ENCODE assay signal across 35 mouse cellular contexts in genomic region chr6:123095125-123095843, GRCm38 (mm10). TPM values are rescaled to one million over a fixed set of nuclear protein-coding genes. Genes with fewer than 3 reads are reported as not detected.
DNase-seq lines count a peak whose midpoint lies in the region; ATAC-seq and TF ChIP-seq lines count a peak whose summit lies in the region.
"Had no signal": no experiment of that assay in that cellular context is flagged by ENCODE, and none has a peak within 500 bp of the region (broad histone marks: within the 10 kb centered on the region; RNA-seq: fewer than 3 reads in every experiment).

No protein-coding gene starts in this region.

- no peak for TF ChIP-seq EP300 in lung, postnatal 0 days (IDR thresholded peaks at IDR 0.05)
- TF ChIP-seq EP300 in liver, postnatal 0 days (IDR thresholded peaks at IDR 0.05; ENCODE audit: low read depth) = no peak

- peak; percentile 9 for DNase-seq in lung, postnatal 0 days (ENCODE audit: low spot score)
- DNase-seq in lung, postnatal 4 days = no peak
- DNase-seq in liver, postnatal 0 days = no peak
- no peak for DNase-seq in urinary bladder, postnatal 14 days (ENCODE audit: low spot score)
- no peak for DNase-seq in gastrocnemius, postnatal 14 days
- DNase-seq: adrenal gland, postnatal 25 days; B cell, adult 2 months; cerebellum, adult 11 months; cerebellum, postnatal 10 days; heart, postnatal 14 days; kidney, adult 2 months; kidney, postnatal 36 days; right cerebral cortex, adult 18-20 months; thymus, adult 18-20 months; thymus, postnatal 25 days had no signal

- no peak overlapping the region for H3K9ac ChIP-seq in lung, postnatal 0 days (replicated peaks; ENCODE audit: low read depth)
- H3K9ac ChIP-seq in liver, postnatal 0 days (replicated peaks) = no peak overlapping the region
- H3K9ac ChIP-seq: embryonic facial prominence, embryonic 15.5 days; intestine, embryonic 15.5 days; limb, embryonic 12.5 days; liver, embryonic 14.5 days; midbrain, embryonic 13.5 days had no signal

- H3K27ac ChIP-seq in lung, postnatal 0 days (ENCODE audit: low read length) = no peak overlapping the region
- H3K27ac ChIP-seq in brown adipose tissue, adult 24 weeks (replicated peaks; ENCODE audit: low read depth, low read length) = peak overlapping the region; percentile 31; the same call in 1 of the 2 replicates
- H3K27ac ChIP-seq in liver, postnatal 0 days (ENCODE audit: low read depth) = peak overlapping the region; percentile 74
- H3K27ac ChIP-seq: embryonic facial prominence, embryonic 15.5 days; hindbrain, postnatal 0 days; intestine, embryonic 15.5 days; layer of hippocampus, adult 2 months; left cerebral cortex, adult 2 months; limb, embryonic 12.5 days; liver, embryonic 14.5 days; midbrain, embryonic 13.5 days; stomach, postnatal 0 days had no signal

- no peak overlapping the region for H3K4me2 ChIP-seq in lung, postnatal 0 days (replicated peaks; ENCODE audit: low read depth, low read length)
- no peak overlapping the region for H3K4me2 ChIP-seq in liver, postnatal 0 days (ENCODE audit: low read depth, low read length)
- H3K4me2 ChIP-seq: embryonic facial prominence, embryonic 15.5 days; intestine, embryonic 15.5 days; limb, embryonic 12.5 days; midbrain, embryonic 13.5 days had no signal

- no peak overlapping the region for H3K4me3 ChIP-seq in lung, postnatal 0 days (ENCODE audit: low read depth, low read length)
- no peak overlapping the region for H3K4me3 ChIP-seq in brown adipose tissue, adult 24 weeks (ENCODE audit: insufficient read depth, low read depth, low read length)
- H3K4me3 ChIP-seq in liver, postnatal 0 days (ENCODE audit: low read depth, low read length) = no peak overlapping the region
- H3K4me3 ChIP-seq: embryonic facial prominence, embryonic 15.5 days; intestine, embryonic 15.5 days; layer of hippocampus, adult 2 months; left cerebral cortex, adult 2 months; limb, embryonic 12.5 days; midbrain, embryonic 13.5 days had no signal

- TF ChIP-seq CTCF in lung, postnatal 0 days (IDR thresholded peaks at IDR 0.05) = no peak
- no peak for TF ChIP-seq CTCF in liver, postnatal 0 days (IDR thresholded peaks at IDR 0.05; ENCODE audit: low read depth)

- no peaks in the 10 kb centered on the region for H3K4me1 ChIP-seq in lung, postnatal 0 days (ENCODE audit: insufficient read depth, low read depth, low read length)
- no peaks in the 10 kb centered on the region for H3K4me1 ChIP-seq in brown adipose tissue, adult 24 weeks (ENCODE audit: control insufficient read depth, insufficient read depth, insufficient read length, low read length)
- no peaks in the 10 kb centered on the region for H3K4me1 ChIP-seq in liver, postnatal 0 days (ENCODE audit: insufficient read depth)
- H3K4me1 ChIP-seq: embryonic facial prominence, embryonic 15.5 days; intestine, embryonic 15.5 days; limb, embryonic 12.5 days; midbrain, embryonic 13.5 days had no signal

- no peaks in the 10 kb centered on the region for H3K27me3 ChIP-seq in lung, postnatal 0 days (replicated peaks; ENCODE audit: insufficient read depth, low read length)
- no peaks in the 10 kb centered on the region for H3K27me3 ChIP-seq in liver, postnatal 0 days (ENCODE audit: insufficient read depth, low read length)
- H3K27me3 ChIP-seq: embryonic facial prominence, embryonic 15.5 days; intestine, embryonic 15.5 days; limb, embryonic 12.5 days; midbrain, embryonic 13.5 days had no signal

- H3K9me3 ChIP-seq in lung, postnatal 0 days (ENCODE audit: low read length) = no peaks in the 10 kb centered on the region
- no peaks in the 10 kb centered on the region for H3K9me3 ChIP-seq in liver, postnatal 0 days (ENCODE audit: low read length)
- H3K9me3 ChIP-seq: embryonic facial prominence, embryonic 15.5 days; intestine, embryonic 15.5 days had no signal

- WGBS in lung, postnatal 0 days = 77% methylated on average over 4 of the region's 4 CpGs
- WGBS in liver, postnatal 0 days (ENCODE audit: insufficient replicate concordance) = 52% methylated on average over 4 of the region's 4 CpGs

- no peak for ATAC-seq in lung, postnatal 0 days
- peak; percentile 62 for ATAC-seq in liver, postnatal 0 days
- peak; percentile 66; the same call in 1 of the 2 replicates for ATAC-seq in neutrophil, adult 5-6 weeks (ENCODE audit: extremely low read depth, insufficient number of reproducible peaks, low FRiP score, poor library complexity, severe bottlenecking)
- ATAC-seq: forebrain, embryonic 14.5 days; hindbrain, postnatal 0 days; intestine, embryonic 15.5 days; midbrain, embryonic 13.5 days had no signal

- intact Hi-C loops in gastrocnemius, postnatal 14 days (cut with DNase I; ENCODE audit: low total_unique reads) = no loop called here

- H3K36me3 ChIP-seq in lung, postnatal 0 days (ENCODE audit: insufficient read depth, low read length) = no peaks in the 10 kb centered on the region
- no peaks in the 10 kb centered on the region for H3K36me3 ChIP-seq in liver, postnatal 0 days (replicated peaks; ENCODE audit: insufficient read depth, low read length)
- H3K36me3 ChIP-seq: embryonic facial prominence, embryonic 15.5 days; intestine, embryonic 15.5 days; limb, embryonic 12.5 days; midbrain, embryonic 13.5 days had no signal

RNA-seq across cellular contexts. Expression of gene Clec4a2, which starts 10.9 kb away (rescaled TPM):
- polyA plus RNA-seq in lung, postnatal 0 days (2015; fragmentation: Nextera tagmentation; extraction: Ambion mirVana) = 10.2 and 11.2 TPM in 2 replicates
- polyA plus RNA-seq in brown adipose tissue, adult 24 weeks (2012; ENCODE audit: insufficient read depth, insufficient read length, missing spikeins) = 4.4 and 13.6 TPM in 2 replicates
- polyA plus RNA-seq in liver, postnatal 0 days (2015; fragmentation: Nextera tagmentation; extraction: Ambion mirVana) = 20.4 and 20.6 TPM in 2 replicates
- 37.0 and 44.0 TPM in 2 replicates for total RNA-seq in neutrophil, adult 5-6 weeks (2017)
- 1 to 10 TPM in 1 of 2 experiments, under 1 TPM in 1; 0.93 to 1.9 TPM for total RNA-seq in gastrocnemius, postnatal 14 days (2021)

RNA-seq across cellular contexts. Expression of gene Clec4b1, which starts 45.5 kb away (rescaled TPM):
- polyA plus RNA-seq in lung, postnatal 0 days (2015; fragmentation: Nextera tagmentation; extraction: Ambion mirVana) = 1.9 and 2.3 TPM in 2 replicates
- polyA plus RNA-seq in brown adipose tissue, adult 24 weeks (2012; ENCODE audit: insufficient read depth, insufficient read length, missing spikeins) = 1.9 and 4.6 TPM in 2 replicates
- 0.15 and 0.25 TPM in 2 replicates for polyA plus RNA-seq in liver, postnatal 0 days (2015; fragmentation: Nextera tagmentation; extraction: Ambion mirVana)
- total RNA-seq in neutrophil, adult 5-6 weeks (2017) = not detected in 2 replicates
- not detected for total RNA-seq in gastrocnemius, postnatal 14 days (2021)
- total RNA-seq: gastrocnemius, postnatal 4 days; heart, postnatal 14 days; hindbrain, postnatal 0 days; layer of hippocampus, adult 2 months; layer of hippocampus, postnatal 14 days; left cerebral cortex, adult 2 months; left cerebral cortex, postnatal 25 days had no signal
- polyA plus RNA-seq: cortical plate, adult 2 months; forebrain, embryonic 14.5 days; heart, embryonic 14.5 days; hindbrain, embryonic 11.5 days; hindbrain, postnatal 0 days; intestine, embryonic 15.5 days; kidney, embryonic 16.5 days; limb, embryonic 12.5 days; lung, embryonic 16.5 days; midbrain, embryonic 13.5 days had no signal
